Mouse (Mus musculus): ENCODE results near the gene Ubl3.
A peak's percentile ranks its signal among the peaks of the same experiment; 100 is the strongest.

The Ubl3 gene

GRCm38 (mm10) chr5:148563281-148563680, 10.7 kb upstream of the Ubl3 start:
- DNase-seq (ENCODE audit: low read depth, low spot score) = no peak

DNA sequence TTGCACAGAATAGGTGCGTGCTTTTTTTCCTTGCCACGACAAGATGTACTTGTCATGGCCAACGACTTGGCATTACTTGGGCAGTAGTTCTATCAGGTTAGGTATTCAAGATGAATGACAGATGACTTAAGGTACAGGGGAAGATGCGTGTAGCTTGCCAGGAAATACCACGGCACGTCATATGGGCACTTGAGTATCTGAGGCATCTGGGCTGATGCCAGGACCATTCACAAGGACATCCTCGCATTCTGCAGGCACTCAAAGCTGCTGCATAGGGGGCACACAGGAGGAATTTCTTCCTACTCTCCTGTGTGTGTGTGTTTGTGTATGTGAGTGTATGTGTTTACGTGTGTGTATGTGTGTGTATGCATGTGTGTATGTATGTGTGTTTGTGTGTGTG, 9.6 kb upstream of the Ubl3 start:
- no peak for DNase-seq (ENCODE audit: low read depth, low spot score)

DNA sequence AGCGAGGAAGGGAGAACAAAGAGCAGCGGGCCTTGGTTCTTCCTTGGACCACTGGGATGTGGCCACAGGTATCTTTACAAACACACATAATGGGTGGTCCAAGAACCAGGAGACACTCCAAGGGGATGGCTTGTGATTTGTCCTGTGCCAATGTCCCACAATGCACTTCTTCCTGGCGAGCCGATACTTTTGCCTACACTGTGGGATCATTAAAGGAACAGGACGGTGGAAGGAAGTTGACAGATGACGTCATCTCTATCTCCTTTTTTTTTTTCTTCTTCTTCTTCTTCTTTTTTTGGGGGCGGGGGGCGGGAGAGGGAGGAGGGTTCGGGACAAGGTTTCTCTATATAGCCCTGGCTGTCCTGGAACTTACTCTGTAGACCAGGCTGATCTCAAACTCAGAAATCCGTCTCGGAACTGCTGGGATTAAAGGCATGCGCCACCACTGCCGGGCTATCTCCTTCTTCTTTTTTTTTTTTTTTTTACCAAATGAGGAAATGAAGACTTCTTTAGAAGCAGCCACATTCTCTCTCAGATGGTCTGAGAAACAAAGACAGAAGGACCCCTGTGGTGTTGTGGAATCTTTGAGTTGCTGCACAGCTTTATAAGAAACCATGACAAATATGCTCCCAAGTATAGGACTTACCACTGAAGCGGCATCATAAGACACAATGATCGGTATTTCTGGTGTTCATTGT, 6.8 kb upstream of the Ubl3 start:
- DNase-seq (ENCODE audit: low read depth, low spot score) = no peak

GRCm38 (mm10) chr5:148558472-148558871, 5.9 kb upstream of the Ubl3 start:
- DNase-seq (ENCODE audit: low read depth, low spot score) = no peak

DNA sequence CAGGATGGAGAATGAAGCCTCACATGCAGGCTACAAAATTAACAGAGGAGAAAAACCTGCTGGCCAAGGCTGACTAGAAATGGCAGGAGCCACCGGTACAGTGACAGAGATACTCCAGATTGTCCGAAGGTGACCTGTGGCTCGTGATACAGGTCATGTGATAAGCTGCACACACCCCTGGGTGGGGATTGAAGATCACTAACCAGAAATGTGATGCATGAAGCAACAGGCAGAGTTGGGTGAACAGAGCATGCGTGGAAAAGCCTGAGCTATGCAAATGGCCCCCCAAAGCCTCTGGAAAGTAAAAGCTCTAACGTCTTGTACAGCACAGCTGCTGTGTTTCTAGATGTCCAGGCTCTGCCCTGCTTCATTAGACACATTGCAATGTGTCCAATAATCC, 3.9 kb upstream of the Ubl3 start:
- no peak for DNase-seq (ENCODE audit: low read depth, low spot score)

- DNase-seq (ENCODE audit: low read depth, low spot score) = peak; percentile 38
Observed at GRCm38 (mm10) chr5:148555156-148555555, 2.6 kb upstream of the Ubl3 start.

- DNase-seq (ENCODE audit: low read depth, low spot score) = peak; percentile 87
Observed at GRCm38 (mm10) chr5:148554701-148555100, 2.1 kb upstream of the Ubl3 start.

GRCm38 (mm10) chr5:148554242-148554641, 1.7 kb upstream of the Ubl3 start:
- no peak for DNase-seq (ENCODE audit: low read depth, low spot score)

DNA sequence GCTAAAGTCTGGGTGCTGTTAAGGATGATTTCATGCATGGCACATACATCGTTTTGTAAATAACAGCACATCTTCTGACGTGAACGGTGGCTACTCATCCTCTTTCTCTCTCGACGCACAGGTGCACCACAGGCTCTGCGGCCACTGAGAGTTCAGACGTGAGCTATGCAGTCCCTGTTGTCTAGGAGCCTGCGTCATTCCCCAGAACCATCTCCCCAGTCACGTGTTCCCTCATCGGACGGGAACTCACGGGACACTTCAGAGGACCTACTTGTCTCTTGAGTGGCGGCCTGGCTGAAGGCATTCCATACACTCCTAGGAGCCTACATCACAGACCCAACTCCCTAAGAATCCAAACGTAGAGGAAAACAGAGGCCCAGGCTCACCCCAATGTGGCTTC, 1.1 kb upstream of the Ubl3 start:
- DNase-seq (ENCODE audit: low read depth, low spot score) = no peak

- peak; percentile 73 for DNase-seq (ENCODE audit: low read depth, low spot score)
Observed at GRCm38 (mm10) chr5:148551764-148552136, 839 bp downstream of the Ubl3 start.

DNA sequence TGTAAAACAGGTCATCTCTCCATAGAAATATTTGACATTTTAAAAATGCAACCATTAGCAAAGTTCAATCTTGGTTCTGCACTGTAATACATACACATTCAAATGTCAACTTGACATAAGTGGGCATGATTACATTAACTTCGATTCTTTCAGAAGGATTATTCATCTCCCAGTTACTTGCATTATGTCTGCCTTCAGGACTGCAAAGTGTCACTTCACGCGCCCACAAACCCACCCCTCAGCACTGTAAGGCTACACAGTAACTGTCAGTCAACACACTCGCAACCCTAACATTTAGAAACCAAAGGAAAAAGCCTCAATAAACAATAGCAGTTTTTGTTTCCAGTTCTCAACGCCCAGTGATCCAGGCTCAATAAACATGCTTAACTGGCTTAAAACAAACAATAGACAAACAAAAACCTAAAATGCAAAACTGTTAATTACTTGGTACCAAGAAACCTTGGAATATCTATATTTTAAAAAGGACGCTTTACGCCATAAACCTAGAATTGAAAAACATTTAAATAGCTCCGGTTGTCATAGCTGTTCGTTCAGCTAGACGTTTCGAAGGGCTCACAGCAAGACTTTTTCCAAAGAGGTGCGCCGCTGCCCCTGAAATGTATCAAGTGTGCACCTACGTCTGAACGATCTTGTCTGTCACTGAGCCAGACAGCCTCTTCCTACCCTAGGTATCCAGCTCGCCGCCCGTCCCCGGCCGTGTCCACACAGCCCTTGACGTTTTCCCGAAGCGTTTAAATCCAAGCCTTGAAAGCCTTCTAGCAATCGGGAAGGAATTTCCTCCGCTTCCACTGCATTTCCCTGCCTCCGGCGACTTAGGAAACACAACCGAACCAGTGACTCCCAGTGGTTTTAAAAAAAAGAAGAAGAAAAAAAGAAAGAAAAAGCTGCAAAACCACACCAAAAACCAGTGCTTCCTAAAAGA, 1.5 kb downstream of the Ubl3 start:
- peak; percentile 56 for DNase-seq (ENCODE audit: low read depth, low spot score)

- peak; percentile 32 for DNase-seq (ENCODE audit: low read depth, low spot score)
Observed at GRCm38 (mm10) chr5:148550393-148550792, 2.2 kb downstream of the Ubl3 start.

DNA sequence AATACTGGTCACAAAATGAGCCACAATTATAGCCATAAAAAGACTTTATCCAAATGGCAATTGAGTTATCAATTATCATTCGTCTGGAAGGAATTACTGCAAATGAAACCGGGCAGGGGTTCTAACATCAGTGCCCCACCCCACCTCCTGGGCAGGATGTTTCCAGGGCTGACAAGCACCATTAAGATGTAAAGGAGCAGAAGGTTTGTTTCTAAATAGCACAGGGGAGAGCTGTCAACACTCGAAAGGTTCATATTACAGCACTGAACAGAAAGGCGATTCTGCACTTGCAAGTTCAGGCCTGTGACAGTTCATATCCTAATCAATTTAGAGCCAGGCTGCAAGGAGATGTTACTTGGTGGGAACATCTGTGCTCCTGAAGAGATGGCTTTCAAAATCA, 3.3 kb downstream of the Ubl3 start:
- DNase-seq (ENCODE audit: low read depth, low spot score) = no peak

DNA sequence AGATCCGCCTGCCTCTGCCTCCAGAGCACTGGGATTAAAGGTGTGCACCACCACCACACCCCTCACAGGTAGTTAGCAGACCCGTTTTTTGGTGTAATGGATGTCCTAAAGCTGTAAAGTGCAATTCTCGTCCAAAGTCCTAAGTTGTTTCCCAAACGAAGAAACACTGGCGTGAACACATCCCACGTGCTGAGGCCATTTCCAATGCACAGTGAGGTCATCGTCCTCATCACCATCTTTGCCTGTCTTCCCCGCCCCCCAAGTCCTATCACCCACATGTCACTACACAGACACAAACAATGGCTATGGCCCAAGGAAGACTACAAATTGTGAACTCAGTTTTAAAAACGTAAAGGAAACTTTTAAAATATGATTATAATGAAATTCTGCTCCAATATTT, 4.0 kb downstream of the Ubl3 start:
- DNase-seq (ENCODE audit: low read depth, low spot score) = no peak

GRCm38 (mm10) chr5:148547870-148548456, 4.6 kb downstream of the Ubl3 start:
- peak; percentile 64 for DNase-seq (ENCODE audit: low read depth, low spot score)

- no peak for DNase-seq (ENCODE audit: low read depth, low spot score)
Observed at GRCm38 (mm10) chr5:148546970-148547369, 5.6 kb downstream of the Ubl3 start.

DNA sequence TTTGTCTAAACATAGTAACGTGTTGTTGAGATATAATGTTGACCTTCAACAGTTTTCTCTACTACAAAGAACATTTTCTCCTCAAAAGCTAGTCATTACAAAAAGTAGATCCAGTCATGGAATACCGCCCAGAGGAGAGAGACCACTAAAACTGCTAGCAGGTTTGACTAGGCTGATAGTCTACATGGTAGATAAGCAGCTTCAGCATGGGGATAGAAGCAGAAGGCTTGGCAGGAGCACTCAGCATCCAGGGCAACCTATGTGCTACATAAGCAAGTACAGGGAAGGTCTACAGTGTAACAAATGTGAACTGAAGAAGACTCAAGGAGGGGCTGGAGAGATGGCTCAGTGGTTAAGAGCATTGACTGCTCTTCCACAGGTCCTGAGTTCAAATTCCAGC, 7.9 kb downstream of the Ubl3 start:
- DNase-seq (ENCODE audit: low read depth, low spot score) = no peak

- DNase-seq (ENCODE audit: low read depth, low spot score) = no peak
Observed at GRCm38 (mm10) chr5:148542196-148542595, 10.4 kb downstream of the Ubl3 start.

- DNase-seq (ENCODE audit: low read depth, low spot score) = no peak
Observed at GRCm38 (mm10) chr5:148535669-148536430, 16.7 kb downstream of the Ubl3 start.

DNA sequence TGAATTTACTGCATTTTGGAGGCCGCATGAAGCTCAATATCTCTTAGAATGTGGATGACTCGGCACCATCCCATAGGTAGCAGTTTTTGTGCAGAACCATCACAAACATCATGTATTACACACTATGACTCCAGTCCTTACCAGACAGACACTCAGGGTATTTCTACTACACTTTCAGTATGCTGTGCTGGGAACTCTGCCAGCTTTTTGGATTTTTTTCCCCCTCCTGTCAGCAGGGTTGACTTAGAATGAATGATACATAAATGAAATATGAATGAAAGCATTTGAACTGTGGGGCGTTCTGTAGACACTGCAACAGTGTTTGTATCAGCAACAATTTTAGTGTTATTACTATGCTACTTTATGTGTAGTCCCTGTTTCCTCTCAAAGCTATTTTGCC, 17.9 kb downstream of the Ubl3 start:
- DNase-seq (ENCODE audit: low read depth, low spot score) = no peak

- DNase-seq (ENCODE audit: low read depth, low spot score) = no peak
Observed at GRCm38 (mm10) chr5:148533924-148534323, 18.7 kb downstream of the Ubl3 start.

GRCm38 (mm10) chr5:148532201-148532600, 20.4 kb downstream of the Ubl3 start:
- DNase-seq (ENCODE audit: low read depth, low spot score) = no peak

All from CD4-positive helper T cell, adult 2 months (primary cell).